Mouse (Mus musculus) lung, embryonic 14.5 days (tissue): ENCODE measurements around the gene Sema6d. TPM values are rescaled to one million over a fixed set of nuclear protein-coding genes. Genes with fewer than 3 reads are reported as not detected.

Experiments
- ATAC-seq: fragments of 200-750 bp; cut with Nextera tagmentation; 2 replicates; pipeline ENCODE4 v1.8.0; 2017; ENCODE audit warnings: mild to moderate bottlenecking, moderate TSS enrichment, moderate library complexity; ENCODE audit not compliant: insufficient read depth
- DNase-seq: peaks from one replicate; pipeline ENCODE4 v3.0.0-alpha.2; 2015
- H3K27ac ChIP-seq: fragments of 300-500 bp; sonication (generic); 2 replicates; pipeline ENCODE4 v1.5.1; 2014; ENCODE audit warnings: low read depth, mild to moderate bottlenecking, moderate library complexity
- H3K27me3 ChIP-seq: fragments of 300-500 bp; sonication (generic); 2 replicates; pipeline ENCODE4 v1.6.1; 2014; ENCODE audit warnings: low read length, control low read depth; ENCODE audit not compliant: insufficient read depth
- H3K36me3 ChIP-seq: fragments of 300-500 bp; sonication (generic); 2 replicates; pipeline ENCODE4 v1.6.1; 2014; ENCODE audit warnings: control low read depth; ENCODE audit not compliant: insufficient read depth
- H3K4me1 ChIP-seq: fragments of 300-500 bp; sonication (generic); 2 replicates; pipeline ENCODE4 v1.6.1; 2014; ENCODE audit warnings: antibody characterized with exemption, control low read depth; ENCODE audit not compliant: insufficient read depth
- H3K4me2 ChIP-seq: fragments of 300-500 bp; sonication (generic); 2 replicates; pipeline ENCODE4 v1.6.1; 2014; ENCODE audit warnings: mild to moderate bottlenecking
- H3K4me3 ChIP-seq: fragments of 300-500 bp; sonication (generic); 2 replicates; pipeline ENCODE4 v1.5.1; 2014; ENCODE audit warnings: low read depth, low read length
- H3K9ac ChIP-seq: fragments of 300-500 bp; sonication (generic); 2 replicates; pipeline ENCODE4 v1.6.1; 2014
- H3K9me3 ChIP-seq: fragments of 300-500 bp; sonication (generic); 2 replicates; pipeline ENCODE4 v1.6.1; 2016; ENCODE audit warnings: low read depth, low read length, control low read depth
- CTCF ChIP-seq: IDR thresholded peaks from 2 replicates; pipeline ENCODE4 v1.5.1; 2016; ENCODE audit warnings: antibody characterized with exemption, low read depth
- WGBS: fragments of 180-500 bp; shearing (Covaris S2); extraction: QIAGEN DNeasy Blood & Tissue Kit; methylation state at CpG from one replicate; pipeline ENCODE4 v1.1.7; 2014; 5-methylcytosine and 5-hydroxymethylcytosine counted together
- polyA plus RNA-seq: library from polyadenylated mRNA; unstranded; fragments of >200 nt; fragmentation: Nextera tagmentation; extraction: Ambion mirVana; gene quantifications from 2 replicates; pipeline ENCODE4 v1.2.1, GENCODE M21; 2014

Gene Sema6d
- polyA plus RNA-seq, 1 experiment from 2014 or later, result 26.7 TPM

DNA sequence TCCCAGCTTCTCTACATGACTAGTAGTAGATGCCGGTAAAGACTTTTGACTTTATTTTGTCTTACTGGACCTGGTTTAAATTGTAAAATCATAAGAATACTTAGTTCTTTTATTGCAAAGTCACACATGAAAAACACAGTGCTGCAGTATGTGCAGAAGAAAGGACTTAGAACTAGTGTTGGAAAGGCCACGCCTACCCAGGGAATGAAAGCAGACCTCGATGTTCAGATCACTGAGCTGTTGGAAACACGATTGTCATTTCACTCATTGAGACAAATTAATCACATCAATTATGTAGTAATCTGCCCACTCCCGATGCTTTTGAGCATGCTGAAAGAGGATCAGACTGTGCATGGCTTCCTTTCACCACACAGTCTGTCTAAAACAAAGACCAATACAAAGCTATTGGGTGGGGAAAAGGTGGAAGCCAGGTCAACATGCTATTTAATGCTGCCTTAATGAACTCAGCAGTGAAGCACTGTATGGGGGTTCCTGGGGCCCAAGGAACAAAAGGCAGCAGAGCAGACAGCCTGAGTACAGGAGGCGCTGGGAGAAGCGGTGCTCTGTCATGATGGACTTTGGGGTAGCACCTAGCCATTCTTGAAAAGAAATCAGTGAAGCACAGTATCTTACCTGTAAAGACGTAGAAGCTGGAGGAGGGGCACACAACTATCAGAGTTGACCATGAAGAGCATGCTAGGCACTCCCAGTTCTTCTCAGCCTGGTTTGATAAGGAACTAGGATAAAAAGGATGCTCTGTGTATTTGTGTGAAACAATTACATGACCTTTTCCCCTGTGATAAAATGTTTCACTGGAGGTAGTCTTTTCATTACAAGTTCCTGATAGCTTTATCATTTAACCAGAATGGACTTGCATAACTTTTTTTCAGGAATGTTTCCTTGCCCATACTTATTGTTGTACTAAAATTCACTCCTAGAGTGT is 375.5 kb downstream of the Sema6d start:
- TF ChIP-seq CTCF, result no peak
- H3K9me3 ChIP-seq, result no peaks in the 10 kb centered on the region
- no peak overlapping the region for H3K27ac ChIP-seq
- 75% methylated on average over 8 of the region's 8 CpGs for WGBS
- H3K4me1 ChIP-seq, result peaks cover 20% of the 10 kb centered on the region
- no peak overlapping the region for H3K4me2 ChIP-seq
- ATAC-seq (no peak), DNase-seq (no peak)
- no peaks in the 10 kb centered on the region for H3K36me3 ChIP-seq
- H3K27me3 ChIP-seq, result no peaks in the 10 kb centered on the region
- H3K4me3 ChIP-seq, result no peak overlapping the region
- no peak overlapping the region for H3K9ac ChIP-seq

DNA sequence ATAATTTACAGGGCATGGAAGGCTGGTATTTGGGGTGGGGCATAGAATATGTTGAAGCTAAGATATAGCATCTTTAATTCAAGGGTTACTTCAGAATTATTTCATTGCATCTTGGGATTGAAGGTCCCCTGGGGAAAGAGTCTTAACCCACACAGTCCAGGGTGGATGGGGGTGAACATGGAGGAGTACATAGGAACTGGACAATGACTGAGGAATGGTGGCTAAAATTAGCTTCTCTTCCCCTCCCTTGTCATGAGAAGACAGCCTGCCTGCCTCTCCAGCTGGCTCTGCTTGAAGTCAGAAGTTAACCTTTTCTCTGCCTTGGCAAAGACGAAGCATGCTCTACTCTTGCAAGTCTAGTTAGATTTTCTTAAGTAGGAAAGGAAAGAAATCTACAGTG is 377.7 kb downstream of the Sema6d start:
- WGBS, result 53% methylated on average over 1 of the region's 1 CpGs
- no peaks in the 10 kb centered on the region for H3K9me3 ChIP-seq
- H3K27me3 ChIP-seq, result no peaks in the 10 kb centered on the region
- H3K9ac ChIP-seq, result no peak overlapping the region
- DNase-seq (peak; percentile 45), ATAC-seq (no peak)
- no peak overlapping the region for H3K4me2 ChIP-seq
- H3K4me1 ChIP-seq, result peaks cover 9% of the 10 kb centered on the region
- H3K27ac ChIP-seq, result no peak overlapping the region
- no peaks in the 10 kb centered on the region for H3K36me3 ChIP-seq
- no peak overlapping the region for H3K4me3 ChIP-seq
- TF ChIP-seq CTCF, result no peak

GRCm38 (mm10) chr2:124470346-124471042 is 380.7 kb downstream of the Sema6d start:
- WGBS, result 57% methylated on average over 10 of the region's 10 CpGs
- no peaks in the 10 kb centered on the region for H3K36me3 ChIP-seq
- no peak overlapping the region for H3K27ac ChIP-seq
- ATAC-seq (no peak), DNase-seq (no peak)
- no peak overlapping the region for H3K9ac ChIP-seq
- no peaks in the 10 kb centered on the region for H3K27me3 ChIP-seq
- H3K4me2 ChIP-seq, result no peak overlapping the region
- H3K4me3 ChIP-seq, result no peak overlapping the region
- TF ChIP-seq CTCF, result no peak
- H3K9me3 ChIP-seq, result no peaks in the 10 kb centered on the region
- H3K4me1 ChIP-seq, result peaks cover 6% of the 10 kb centered on the region

GRCm38 (mm10) chr2:124472674-124473507 is 383.1 kb downstream of the Sema6d start:
- Histone ChIP-seq H3K4me3 (no peak overlapping the region), H3K9ac (no peak overlapping the region), H3K4me2 (no peak overlapping the region), H3K36me3 (no peaks in the 10 kb centered on the region), H3K27me3 (no peaks in the 10 kb centered on the region), H3K4me1 (no peaks in the 10 kb centered on the region; the same call in 1 of the 2 replicates), H3K9me3 (no peaks in the 10 kb centered on the region), H3K27ac (no peak overlapping the region)
- WGBS, result 60% methylated on average over 6 of the region's 6 CpGs
- ATAC-seq (no peak), DNase-seq (no peak)
- no peak for TF ChIP-seq CTCF

DNA sequence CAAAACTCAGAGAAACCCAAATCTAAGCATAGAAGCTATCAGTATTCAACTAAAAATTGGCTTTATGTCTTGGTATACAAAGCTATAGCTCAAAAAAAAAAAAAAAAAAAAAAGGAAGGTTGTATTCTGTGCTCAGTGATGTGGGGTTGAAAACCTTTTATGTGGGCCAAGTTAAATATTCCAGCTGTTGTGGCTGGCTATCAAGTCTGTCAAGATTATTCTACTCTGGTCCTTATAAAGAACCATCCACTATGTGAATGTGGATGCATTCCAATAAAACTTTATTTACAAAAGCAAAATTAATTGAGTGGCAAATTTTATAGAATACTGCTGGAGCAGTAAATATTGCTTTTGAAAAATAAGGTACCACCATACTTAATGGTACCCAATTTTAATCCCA is 388.1 kb downstream of the Sema6d start:
- TF ChIP-seq CTCF, result no peak
- H3K9ac ChIP-seq, result no peak overlapping the region
- peak; percentile 79 for DNase-seq
- peak; percentile 84 for ATAC-seq
- no peaks in the 10 kb centered on the region for H3K27me3 ChIP-seq
- no peaks in the 10 kb centered on the region for H3K36me3 ChIP-seq
- no peaks in the 10 kb centered on the region for H3K4me1 ChIP-seq
- no peaks in the 10 kb centered on the region for H3K9me3 ChIP-seq
- H3K27ac ChIP-seq, result 0 out of 2 replicates have a peak overlapping the region, but pooled peaks have one; percentile 43
- no peak overlapping the region for H3K4me2 ChIP-seq
- no peak overlapping the region for H3K4me3 ChIP-seq

DNA sequence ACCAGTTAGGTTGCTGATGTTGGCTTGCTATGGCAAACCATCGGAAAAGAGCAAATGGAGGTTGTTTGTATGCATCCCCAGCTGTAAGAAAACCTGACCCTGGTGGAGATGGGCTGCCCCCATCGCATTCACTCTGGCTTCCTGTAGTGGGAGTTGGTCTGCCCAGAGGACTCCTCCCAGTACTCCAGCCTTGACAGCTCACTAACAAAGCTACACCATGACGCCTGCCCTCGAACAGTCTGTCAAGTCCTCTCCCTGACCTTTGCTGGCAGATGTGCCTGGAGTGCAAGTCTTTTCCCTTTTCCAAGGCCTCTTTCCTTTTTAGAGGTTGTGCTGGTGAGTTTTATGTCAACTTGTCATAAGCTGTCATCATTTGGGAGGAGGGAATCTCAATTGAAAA is 388.8 kb downstream of the Sema6d start:
- ATAC-seq (peak; percentile 71), DNase-seq (peak; percentile 73)
- H3K4me1 ChIP-seq, result no peaks in the 10 kb centered on the region
- no peak overlapping the region for H3K4me3 ChIP-seq
- no peaks in the 10 kb centered on the region for H3K36me3 ChIP-seq
- H3K9me3 ChIP-seq, result no peaks in the 10 kb centered on the region
- no peak overlapping the region for H3K4me2 ChIP-seq
- H3K27me3 ChIP-seq, result no peaks in the 10 kb centered on the region
- WGBS, result 54% methylated on average over 4 of the region's 4 CpGs
- TF ChIP-seq CTCF, result no peak
- no peak overlapping the region for H3K27ac ChIP-seq
- H3K9ac ChIP-seq, result no peak overlapping the region

DNA sequence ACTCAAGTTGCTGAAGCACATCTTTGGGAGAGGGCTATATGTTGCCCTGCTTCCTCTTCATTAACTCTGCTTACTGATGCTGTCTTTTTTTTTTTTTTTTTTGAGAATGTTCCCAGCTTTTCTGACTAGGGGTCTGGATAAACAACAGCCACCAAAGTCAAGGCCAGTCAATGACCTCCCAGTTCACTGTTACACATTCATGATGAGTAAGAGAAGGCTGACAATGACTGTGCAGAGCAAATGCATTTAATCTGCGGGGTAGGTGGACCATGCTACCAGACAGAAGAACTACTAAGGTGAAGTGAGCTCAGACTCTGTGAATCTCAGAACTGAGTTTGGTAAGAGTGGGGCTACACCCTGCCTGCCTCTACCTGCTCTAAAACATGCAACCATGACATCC is 396.0 kb downstream of the Sema6d start:
- no peak for TF ChIP-seq CTCF
- DNase-seq (no peak), ATAC-seq (no peak)
- no peaks in the 10 kb centered on the region for H3K4me1 ChIP-seq
- H3K4me3 ChIP-seq, result no peak overlapping the region
- no peak overlapping the region for H3K4me2 ChIP-seq
- no peaks in the 10 kb centered on the region for H3K27me3 ChIP-seq
- no peaks in the 10 kb centered on the region for H3K36me3 ChIP-seq
- H3K9ac ChIP-seq, result no peak overlapping the region
- H3K9me3 ChIP-seq, result no peaks in the 10 kb centered on the region
- 96% methylated on average over 1 of the region's 1 CpGs for WGBS
- H3K27ac ChIP-seq, result no peak overlapping the region
